Mouse (Mus musculus) bone marrow, adult 2 months (tissue): ENCODE measurements at regions not wholly inside any gene's neighbourhood (a gene's known extent, or its start where the extent isn't known, plus 50 kb on each side); places are given as distances from the start of the nearest gene placed in this dataset.

Source experiments
- CTCF ChIP-seq: fragments of 200-500 bp; IDR thresholded peaks from 2 replicates; pipeline ENCODE4 v1.5.1; 2011; ENCODE audit warnings: low read length, control low read depth; ENCODE audit not compliant: control insufficient read depth, insufficient read depth
- POLR2A ChIP-seq: fragments of 200-500 bp; IDR thresholded peaks from 2 replicates; pipeline ENCODE4 v1.6.1; 2011; ENCODE audit warnings: low read depth, mild to moderate bottlenecking, control low read depth, low read length, borderline replicate concordance; ENCODE audit not compliant: control insufficient read depth

DNA sequence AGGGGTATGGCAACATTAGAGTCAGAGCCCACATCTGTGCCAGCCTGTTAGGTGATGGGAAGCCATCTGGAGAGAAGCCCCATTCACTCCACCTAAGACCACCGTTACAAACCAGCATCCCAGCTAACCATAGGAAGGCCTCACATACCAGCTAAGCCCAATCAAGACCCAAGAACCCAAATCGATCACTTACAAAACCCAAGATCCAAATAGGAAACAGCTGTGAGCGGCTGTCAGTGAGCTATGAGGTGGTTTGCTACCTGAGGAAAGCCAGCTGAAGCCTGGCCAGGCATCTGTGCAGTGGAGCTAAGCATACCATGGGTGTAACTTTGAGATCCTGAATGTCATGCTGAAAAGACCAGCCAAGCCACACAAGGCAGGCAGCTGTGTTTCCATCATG lies 116.9 kb upstream of the Rybp start:
- TF ChIP-seq CTCF (no peak), POLR2A (no peak)
